Mouse (Mus musculus) midbrain, embryonic 11.5 days (tissue): ENCODE results near the gene Map4k4. TPM values are rescaled to one million over a fixed set of nuclear protein-coding genes. Genes with fewer than 3 reads are reported as not detected.

ENCODE experiments used
- ATAC-seq: fragments of 200-750 bp; cut with Nextera tagmentation; 2 replicates; pipeline ENCODE4 v1.8.0; 2017; ENCODE audit warnings: moderate TSS enrichment, moderate library complexity; ENCODE audit not compliant: low FRiP score
- DNase-seq: peaks from one replicate; pipeline ENCODE4 v3.0.0; 2015; ENCODE audit warnings: low spot score; ENCODE audit errors: missing footprints
- H3K27ac ChIP-seq: fragments of 300-500 bp; sonication (generic); 2 replicates; pipeline ENCODE4 v1.5.1; 2014; ENCODE audit warnings: low read depth, low read length
- H3K27me3 ChIP-seq: fragments of 300-500 bp; sonication (generic); 2 replicates; pipeline ENCODE4 v1.6.1; 2014; ENCODE audit warnings: mild to moderate bottlenecking, low read length, moderate library complexity, mixed read lengths; ENCODE audit not compliant: control insufficient read depth, insufficient read depth
- H3K36me3 ChIP-seq: fragments of 300-500 bp; sonication (generic); 2 replicates; pipeline ENCODE4 v1.6.1; 2014; ENCODE audit warnings: mild to moderate bottlenecking, low read length, moderate library complexity, mixed read lengths; ENCODE audit not compliant: control insufficient read depth, insufficient read depth
- H3K4me1 ChIP-seq: fragments of 300-500 bp; sonication (generic); 2 replicates; pipeline ENCODE4 v1.6.1; 2014; ENCODE audit warnings: low read length; ENCODE audit not compliant: control insufficient read depth, insufficient read depth
- H3K4me2 ChIP-seq: fragments of 300-500 bp; sonication (generic); 2 replicates; pipeline ENCODE4 v1.6.1; 2014; ENCODE audit warnings: mild to moderate bottlenecking, moderate library complexity
- H3K4me3 ChIP-seq: fragments of 300-500 bp; sonication (generic); 2 replicates; pipeline ENCODE4 v1.5.1; 2014; ENCODE audit warnings: low read depth, low read length
- H3K9ac ChIP-seq: fragments of 300-500 bp; sonication (generic); 2 replicates; pipeline ENCODE4 v1.6.1; 2014; ENCODE audit warnings: low read length
- H3K9me3 ChIP-seq: fragments of 300-500 bp; sonication (generic); 2 replicates; pipeline ENCODE4 v1.6.1; 2016; ENCODE audit warnings: low read length; ENCODE audit not compliant: control insufficient read depth
- WGBS: fragments of 180-500 bp; shearing (Covaris S2); extraction: QIAGEN DNeasy Blood & Tissue Kit; methylation state at CpG from one replicate; pipeline ENCODE4 v1.1.7; 2014; 5-methylcytosine and 5-hydroxymethylcytosine counted together
- polyA plus RNA-seq: library from polyadenylated mRNA; unstranded; fragments of >200 nt; fragmentation: Nextera tagmentation; extraction: Ambion mirVana; gene quantifications from 2 replicates; pipeline ENCODE4 v1.2.1, GENCODE M21; 2014

The Map4k4 gene
- polyA plus RNA-seq, 1 experiment from 2014 or later = 33.7 TPM

- DNase-seq (no peak), ATAC-seq (no peak)
- no peaks in the 10 kb centered on the region for H3K27me3 ChIP-seq
- peaks cover 9% of the 10 kb centered on the region; the same call in 1 of the 2 replicates for H3K4me1 ChIP-seq
- no peaks in the 10 kb centered on the region; the same call in 1 of the 2 replicates for H3K36me3 ChIP-seq
- no peak overlapping the region for H3K4me2 ChIP-seq
- H3K4me3 ChIP-seq = no peak overlapping the region
- no peak overlapping the region for H3K27ac ChIP-seq
- WGBS = 92% methylated on average over 8 of the region's 8 CpGs
- H3K9me3 ChIP-seq = no peaks in the 10 kb centered on the region
- H3K9ac ChIP-seq = no peak overlapping the region
Measured at GRCm38 (mm10) chr1:39962840-39963239, 62.1 kb downstream of the Map4k4 start.

GRCm38 (mm10) chr1:39963821-39964220 lies 63.1 kb downstream of the Map4k4 start:
- WGBS = 70% methylated on average over 3 of the region's 3 CpGs
- Histone ChIP-seq H3K4me2 (no peak overlapping the region), H3K27me3 (no peaks in the 10 kb centered on the region), H3K4me1 (peaks cover 9% of the 10 kb centered on the region; the same call in 1 of the 2 replicates), H3K36me3 (no peaks in the 10 kb centered on the region; the same call in 1 of the 2 replicates), H3K9ac (no peak overlapping the region), H3K27ac (no peak overlapping the region), H3K9me3 (no peaks in the 10 kb centered on the region), H3K4me3 (no peak overlapping the region)
- DNase-seq (no peak), ATAC-seq (peak; percentile 48)

- no peak overlapping the region for H3K4me3 ChIP-seq
- no peak overlapping the region for H3K4me2 ChIP-seq
- H3K9ac ChIP-seq = no peak overlapping the region
- 93% methylated on average over 2 of the region's 2 CpGs for WGBS
- ATAC-seq = no peak
- no peaks in the 10 kb centered on the region; the same call in 1 of the 2 replicates for H3K36me3 ChIP-seq
- no peak overlapping the region for H3K27ac ChIP-seq
- no peak for DNase-seq
- peaks cover 9% of the 10 kb centered on the region; the same call in 1 of the 2 replicates for H3K4me1 ChIP-seq
- H3K9me3 ChIP-seq = no peaks in the 10 kb centered on the region
- no peaks in the 10 kb centered on the region for H3K27me3 ChIP-seq
Measured at GRCm38 (mm10) chr1:39964427-39964826, 63.7 kb downstream of the Map4k4 start.

- no peaks in the 10 kb centered on the region for H3K9me3 ChIP-seq
- ATAC-seq (no peak), DNase-seq (no peak)
- H3K4me1 ChIP-seq = peaks cover 9% of the 10 kb centered on the region; the same call in 1 of the 2 replicates
- H3K36me3 ChIP-seq = no peaks in the 10 kb centered on the region; the same call in 1 of the 2 replicates
- no peak overlapping the region for H3K27ac ChIP-seq
- no peak overlapping the region for H3K9ac ChIP-seq
- WGBS = 82% methylated on average over 3 of the region's 3 CpGs
- H3K27me3 ChIP-seq = no peaks in the 10 kb centered on the region
- no peak overlapping the region for H3K4me2 ChIP-seq
- H3K4me3 ChIP-seq = no peak overlapping the region
Measured at GRCm38 (mm10) chr1:39965461-39965860, 64.7 kb downstream of the Map4k4 start.

- no peak overlapping the region for H3K27ac ChIP-seq
- ATAC-seq = no peak
- H3K9me3 ChIP-seq = no peaks in the 10 kb centered on the region
- 81% methylated on average over 7 of the region's 7 CpGs for WGBS
- no peak overlapping the region for H3K9ac ChIP-seq
- peaks cover 3% of the 10 kb centered on the region; the same call in 1 of the 2 replicates for H3K36me3 ChIP-seq
- H3K27me3 ChIP-seq = no peaks in the 10 kb centered on the region
- H3K4me1 ChIP-seq = no peaks in the 10 kb centered on the region; the same call in 1 of the 2 replicates
- no peak for DNase-seq
- no peak overlapping the region for H3K4me2 ChIP-seq
- no peak overlapping the region for H3K4me3 ChIP-seq
Measured at GRCm38 (mm10) chr1:39968999-39969398, 68.3 kb downstream of the Map4k4 start.

- Histone ChIP-seq H3K36me3 (peaks cover 3% of the 10 kb centered on the region; the same call in 1 of the 2 replicates), H3K27me3 (no peaks in the 10 kb centered on the region), H3K4me2 (no peak overlapping the region), H3K9ac (no peak overlapping the region), H3K9me3 (no peaks in the 10 kb centered on the region), H3K4me1 (no peaks in the 10 kb centered on the region), H3K27ac (no peak overlapping the region), H3K4me3 (no peak overlapping the region)
- ATAC-seq = no peak
- DNase-seq = no peak
- 68% methylated on average over 2 of the region's 2 CpGs for WGBS
Measured at GRCm38 (mm10) chr1:39969771-39970406, 69.2 kb downstream of the Map4k4 start.

- WGBS = 84% methylated on average over 7 of the region's 7 CpGs
Measured at GRCm38 (mm10) chr1:39972411-39972810, 71.7 kb downstream of the Map4k4 start.

GRCm38 (mm10) chr1:39973911-39974310 lies 73.2 kb downstream of the Map4k4 start:
- peaks cover 16% of the 10 kb centered on the region for H3K36me3 ChIP-seq
- no peaks in the 10 kb centered on the region for H3K4me1 ChIP-seq
- no peaks in the 10 kb centered on the region for H3K27me3 ChIP-seq
- no peak for DNase-seq
- H3K4me3 ChIP-seq = no peak overlapping the region
- ATAC-seq = no peak
- H3K9ac ChIP-seq = no peak overlapping the region
- no peaks in the 10 kb centered on the region for H3K9me3 ChIP-seq
- no peak overlapping the region for H3K4me2 ChIP-seq
- WGBS = 86% methylated on average over 4 of the region's 4 CpGs
- H3K27ac ChIP-seq = no peak overlapping the region

More at GRCm38 (mm10) chr1:39972411-39972810, 71.7 kb downstream of the Map4k4 start:
- no peak for ATAC-seq
- no peaks in the 10 kb centered on the region for H3K9me3 ChIP-seq
- H3K4me1 ChIP-seq = no peaks in the 10 kb centered on the region
- no peak for DNase-seq
- H3K36me3 ChIP-seq = peaks cover 16% of the 10 kb centered on the region
- H3K27me3 ChIP-seq = no peaks in the 10 kb centered on the region
- H3K27ac ChIP-seq = no peak overlapping the region
- no peak overlapping the region for H3K9ac ChIP-seq
- no peak overlapping the region for H3K4me2 ChIP-seq
- H3K4me3 ChIP-seq = no peak overlapping the region

- Histone ChIP-seq H3K4me3 (no peak overlapping the region), H3K27ac (no peak overlapping the region), H3K9me3 (no peaks in the 10 kb centered on the region), H3K9ac (no peak overlapping the region), H3K36me3 (peaks cover 16% of the 10 kb centered on the region), H3K4me1 (no peaks in the 10 kb centered on the region), H3K27me3 (no peaks in the 10 kb centered on the region), H3K4me2 (no peak overlapping the region)
- DNase-seq (no peak), ATAC-seq (no peak)
- 94% methylated on average over 2 of the region's 2 CpGs for WGBS
Measured at GRCm38 (mm10) chr1:39975005-39975404, 74.3 kb downstream of the Map4k4 start.
